ENCODE assay signal across 15 mouse cellular contexts in the genomic region with DNA sequence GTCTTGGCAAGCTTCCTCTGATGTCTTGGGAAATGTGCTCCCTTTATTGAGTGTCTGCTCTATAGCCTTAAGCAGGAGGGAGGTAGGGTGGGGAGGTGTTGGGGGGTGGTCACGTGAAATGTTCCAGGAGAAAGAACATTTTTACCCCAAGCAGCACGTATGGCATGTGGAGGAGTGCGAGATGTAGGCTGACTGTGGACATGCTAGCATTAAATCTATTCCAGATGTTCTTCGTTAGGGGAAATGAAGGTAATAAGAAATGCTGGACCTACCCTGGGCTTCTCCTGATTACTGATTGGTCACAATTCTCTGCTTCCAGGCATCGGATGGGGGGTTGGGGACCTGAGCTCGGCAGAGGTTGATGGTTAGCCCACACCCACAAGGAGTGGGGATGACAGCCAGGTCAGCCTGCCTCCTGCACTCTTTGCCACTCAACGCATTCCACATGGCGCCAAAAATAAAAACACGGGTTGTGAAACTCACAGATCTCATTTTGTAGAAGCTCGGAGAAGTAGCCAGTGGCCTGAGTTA. TPM values are rescaled to one million over a fixed set of nuclear protein-coding genes. Genes with fewer than 3 reads are reported as not detected.
DNase-seq lines count a peak whose midpoint lies in the region; ATAC-seq and TF ChIP-seq lines count a peak whose summit lies in the region.
"Had no signal": no experiment of that assay in that cellular context is flagged by ENCODE, and none has a peak within 500 bp of the region (broad histone marks: within the 10 kb centered on the region; RNA-seq: fewer than 3 reads in every experiment).

No protein-coding gene starts in this region.

- H3K36me3 ChIP-seq in embryonic facial prominence, embryonic 15.5 days = no peaks in the 10 kb centered on the region
- H3K36me3 ChIP-seq in limb, embryonic 15.5 days = no peaks in the 10 kb centered on the region
- H3K36me3 ChIP-seq: forebrain, embryonic 12.5 days; heart, embryonic 13.5 days; midbrain, embryonic 13.5 days had no signal

- WGBS in embryonic facial prominence, embryonic 15.5 days = 34% methylated on average over 10 of the region's 10 CpGs
- 22% methylated on average over 10 of the region's 10 CpGs for WGBS in limb, embryonic 15.5 days

- CTCF ChIA-PET in Patski (lab: Charles Lee) = interaction anchor here (1.1 to 1.9 kb wide), 4 partner anchors 9 to 73 kb away, joined by 3 to 5 read pairs (median 3); no protein-coding TSS in a partner anchor

- intact Hi-C loops in heart, postnatal 25 days (cut with DNase I) = no loop called here

- POLR2A ChIA-PET in Patski (lab: Charles Lee) = interaction anchor here (0.6 to 0.8 kb wide), 2 partner anchors 48 to 1693 kb away, joined by 4 to 6 read pairs; no protein-coding TSS in a partner anchor

- H3K4me2 ChIP-seq in embryonic facial prominence, embryonic 15.5 days (replicated peaks) = no peak overlapping the region
- no peak overlapping the region for H3K4me2 ChIP-seq in limb, embryonic 15.5 days
- H3K4me2 ChIP-seq: forebrain, embryonic 12.5 days; heart, embryonic 13.5 days; midbrain, embryonic 13.5 days had no signal

- no peak overlapping the region for H3K9ac ChIP-seq in embryonic facial prominence, embryonic 15.5 days
- no peak overlapping the region for H3K9ac ChIP-seq in limb, embryonic 15.5 days
- H3K9ac ChIP-seq: forebrain, embryonic 12.5 days; heart, embryonic 13.5 days; liver, postnatal 0 days; midbrain, embryonic 13.5 days had no signal

- DNase-seq in heart, adult 9 months (ENCODE audit: low spot score in 2 of 2) = peak; percentile 32 to 64
- DNase-seq in heart, postnatal 25 days (ENCODE audit: low spot score) = no peak
- DNase-seq in Patski (ENCODE audit: low read depth, low spot score) = no peak
- no peak for DNase-seq in layer of hippocampus, postnatal 14 days (ENCODE audit: low spot score in 2 of 2)
- DNase-seq in cerebellum, postnatal 4 days (ENCODE audit: low spot score in 2 of 2) = no peak
- DNase-seq: adrenal gland, postnatal 14 days; liver, postnatal 0 days; thymus, postnatal 25 days had no signal

- peaks cover 31% of the 10 kb centered on the region for H3K4me1 ChIP-seq in embryonic facial prominence, embryonic 15.5 days
- H3K4me1 ChIP-seq in limb, embryonic 15.5 days = peaks cover 28% of the 10 kb centered on the region

- H3K27ac ChIP-seq in embryonic facial prominence, embryonic 15.5 days (replicated peaks) = peak overlapping the region; percentile 79
- H3K27ac ChIP-seq in limb, embryonic 15.5 days = peak overlapping the region; percentile 83
- H3K27ac ChIP-seq: forebrain, embryonic 12.5 days; heart, embryonic 13.5 days; layer of hippocampus, adult 2 months; midbrain, embryonic 13.5 days had no signal

- TF ChIP-seq CTCF in Patski (IDR thresholded peaks at IDR 0.05) = no peak

- H3K27me3 ChIP-seq in Patski = no peaks in the 10 kb centered on the region
- 0 out of 2 replicates have a peak, but pooled peaks cover 3% of the 10 kb centered on the region for H3K27me3 ChIP-seq in embryonic facial prominence, embryonic 15.5 days
- H3K27me3 ChIP-seq in limb, embryonic 15.5 days = no peaks in the 10 kb centered on the region

- H3K9me3 ChIP-seq in embryonic facial prominence, embryonic 15.5 days (replicated peaks) = no peaks in the 10 kb centered on the region
- no peaks in the 10 kb centered on the region for H3K9me3 ChIP-seq in limb, embryonic 15.5 days
- H3K9me3 ChIP-seq: forebrain, embryonic 12.5 days; heart, embryonic 13.5 days; midbrain, embryonic 13.5 days had no signal

- no peak overlapping the region for H3K4me3 ChIP-seq in embryonic facial prominence, embryonic 15.5 days (replicated peaks)
- H3K4me3 ChIP-seq in limb, embryonic 15.5 days = no peak overlapping the region
- H3K4me3 ChIP-seq: forebrain, embryonic 12.5 days; heart, embryonic 13.5 days; layer of hippocampus, adult 2 months; midbrain, embryonic 13.5 days had no signal

- ATAC-seq in Patski = peak; percentile 18
- ATAC-seq in embryonic facial prominence, embryonic 15.5 days (ENCODE audit: insufficient number of reproducible peaks, low FRiP score, low TSS enrichment, low read depth) = peak; percentile 86
- peak; percentile 88 for ATAC-seq in limb, embryonic 15.5 days (ENCODE audit: insufficient number of reproducible peaks, low FRiP score, low TSS enrichment, low read depth)
- ATAC-seq: inflammation-experienced regulatory T-cells, adult 6 months; liver, postnatal 0 days; midbrain, embryonic 13.5 days had no signal

- in situ Hi-C loops in Patski (cut with MboI; ENCODE audit: low pct_unique_long_range_greater_than_20kb) = no loop called here

RNA-seq across cellular contexts. Expression of gene Fgf2, which starts 5.9 kb away (rescaled TPM):
- total RNA-seq in heart, postnatal 25 days (2021) = 10 to 100 TPM in 1 of 2 experiments, 1 to 10 TPM in 1; 5.5 to 11.3 TPM
- 1.3 TPM for polyA plus RNA-seq in Patski (2021)
- polyA plus RNA-seq in embryonic facial prominence, embryonic 15.5 days (2015; fragmentation: Nextera tagmentation; extraction: Ambion mirVana) = 4.8 and 5.4 TPM in 2 replicates
- polyA plus RNA-seq in limb, embryonic 15.5 days (2015; fragmentation: Nextera tagmentation; extraction: Ambion mirVana) = 5.6 and 7.5 TPM in 2 replicates
- total RNA-seq in layer of hippocampus, postnatal 14 days (2021) = 1 to 10 TPM; 5.3 to 6.0 TPM

RNA-seq across cellular contexts. Expression of gene Cetn4, which starts 41.5 kb away (rescaled TPM):
- under 1 TPM; 0.20 to 0.49 TPM for total RNA-seq in heart, postnatal 25 days (2021)
- polyA plus RNA-seq in Patski (2021) = 27.9 TPM
- 5.2 and 6.8 TPM in 2 replicates for polyA plus RNA-seq in embryonic facial prominence, embryonic 15.5 days (2015; fragmentation: Nextera tagmentation; extraction: Ambion mirVana)
- 2.5 and 3.5 TPM in 2 replicates for polyA plus RNA-seq in limb, embryonic 15.5 days (2015; fragmentation: Nextera tagmentation; extraction: Ambion mirVana)
- total RNA-seq in layer of hippocampus, postnatal 14 days (2021) = 1 to 10 TPM; 9.1 to 9.3 TPM

RNA-seq across cellular contexts. Expression of gene Bbs12, which starts 41.7 kb away (rescaled TPM):
- 1 to 10 TPM in 1 of 2 experiments, under 1 TPM in 1; 0.95 to 1.1 TPM for total RNA-seq in heart, postnatal 25 days (2021)
- 18.8 TPM for polyA plus RNA-seq in Patski (2021)
- polyA plus RNA-seq in embryonic facial prominence, embryonic 15.5 days (2015; fragmentation: Nextera tagmentation; extraction: Ambion mirVana) = 7.0 and 8.3 TPM in 2 replicates
- polyA plus RNA-seq in limb, embryonic 15.5 days (2015; fragmentation: Nextera tagmentation; extraction: Ambion mirVana) = 6.7 and 8.0 TPM in 2 replicates
- total RNA-seq in layer of hippocampus, postnatal 14 days (2021) = 1 to 10 TPM; 4.6 to 5.3 TPM

Comparison
In these comparisons a context has a peak if more than half of its experiments do, and no peak if none do; other contexts are left out.
1. DNase-seq: peak in heart, adult 9 months (2 of 2); none in heart, postnatal 25 days (single experiment), Patski (single experiment), layer of hippocampus, postnatal 14 days (0 of 2) and cerebellum, postnatal 4 days (0 of 2).
2. ATAC-seq: peak in every context shown above with its lines; median percentile 88 in limb, embryonic 15.5 days; 86 in embryonic facial prominence, embryonic 15.5 days; 18 in Patski.